Comparison of ENCODE assay signal across 8 mouse cellular contexts in genomic region chr6:56616982-56617613, GRCm38 (mm10). TPM values are rescaled to one million over a fixed set of nuclear protein-coding genes. Genes with fewer than 3 reads are reported as not detected.
DNase-seq lines count a peak whose midpoint lies in the region; ATAC-seq and TF ChIP-seq lines count a peak whose summit lies in the region.

No protein-coding gene starts in this region.

- no peak for TF ChIP-seq CTCF in lung, embryonic 14.5 days (IDR thresholded peaks at IDR 0.05; ENCODE audit: low read depth)

- H3K4me1 ChIP-seq in megakaryocyte, embryonic 14.5 days = peaks cover 29% of the 10 kb centered on the region
- H3K4me1 ChIP-seq in intestine, embryonic 16.5 days (ENCODE audit: control insufficient read depth, insufficient read depth, low read length) = peaks cover 9% of the 10 kb centered on the region
- H3K4me1 ChIP-seq in lung, embryonic 14.5 days (ENCODE audit: insufficient read depth) = peaks cover 8% of the 10 kb centered on the region
- peaks cover 17% of the 10 kb centered on the region for H3K4me1 ChIP-seq in stomach, embryonic 14.5 days (ENCODE audit: control insufficient read depth, insufficient read depth, low read length)

- no peaks in the 10 kb centered on the region for H3K36me3 ChIP-seq in megakaryocyte, embryonic 14.5 days (replicated peaks; ENCODE audit: low read length)
- no peaks in the 10 kb centered on the region for H3K36me3 ChIP-seq in intestine, embryonic 16.5 days (ENCODE audit: control insufficient read depth, insufficient read depth, low read length)
- no peaks in the 10 kb centered on the region for H3K36me3 ChIP-seq in lung, embryonic 14.5 days (ENCODE audit: insufficient read depth)
- no peaks in the 10 kb centered on the region for H3K36me3 ChIP-seq in stomach, embryonic 14.5 days (ENCODE audit: control insufficient read depth, insufficient read depth, low read length)

- H3K27me3 ChIP-seq in megakaryocyte, embryonic 14.5 days (replicated peaks) = peaks cover 8% of the 10 kb centered on the region
- H3K27me3 ChIP-seq in intestine, embryonic 16.5 days (replicated peaks; ENCODE audit: control insufficient read depth, insufficient read depth, low read length) = no peaks in the 10 kb centered on the region
- no peaks in the 10 kb centered on the region for H3K27me3 ChIP-seq in lung, embryonic 14.5 days (ENCODE audit: insufficient read depth, low read length)
- H3K27me3 ChIP-seq in stomach, embryonic 14.5 days (ENCODE audit: control insufficient read depth, insufficient read depth, low read length) = no peaks in the 10 kb centered on the region

- H3K27ac ChIP-seq in intestine, embryonic 16.5 days (ENCODE audit: low read length) = peak overlapping the region; percentile 64
- H3K27ac ChIP-seq in lung, embryonic 14.5 days (ENCODE audit: low read depth) = peak overlapping the region; percentile 44
- H3K27ac ChIP-seq in stomach, embryonic 14.5 days (ENCODE audit: low read length) = peak overlapping the region; percentile 78; the same call in 1 of the 2 replicates

- 18% methylated on average over 7 of the region's 7 CpGs for WGBS in intestine, embryonic 16.5 days
- WGBS in lung, embryonic 14.5 days = 8% methylated on average over 7 of the region's 7 CpGs
- WGBS in stomach, embryonic 14.5 days = 11% methylated on average over 7 of the region's 7 CpGs

- no peak overlapping the region for H3K4me2 ChIP-seq in intestine, embryonic 16.5 days (ENCODE audit: low read depth, low read length)
- H3K4me2 ChIP-seq in lung, embryonic 14.5 days = peak overlapping the region; percentile 36
- peak overlapping the region; percentile 15; the same call in 1 of the 2 replicates for H3K4me2 ChIP-seq in stomach, embryonic 14.5 days (replicated peaks; ENCODE audit: low read depth, low read length)

- no peak overlapping the region for H3K9ac ChIP-seq in intestine, embryonic 16.5 days (ENCODE audit: low read depth, low read length)
- no peak overlapping the region for H3K9ac ChIP-seq in lung, embryonic 14.5 days
- H3K9ac ChIP-seq in stomach, embryonic 14.5 days (replicated peaks; ENCODE audit: low read depth, low read length) = no peak overlapping the region

- H3K9me3 ChIP-seq in megakaryocyte, embryonic 14.5 days = peaks cover 4% of the 10 kb centered on the region; the same call in 1 of the 2 replicates
- no peaks in the 10 kb centered on the region for H3K9me3 ChIP-seq in intestine, embryonic 16.5 days (ENCODE audit: control insufficient read depth, low read length)
- no peaks in the 10 kb centered on the region for H3K9me3 ChIP-seq in lung, embryonic 14.5 days (ENCODE audit: low read depth, low read length)
- H3K9me3 ChIP-seq in stomach, embryonic 14.5 days (ENCODE audit: control insufficient read depth, low read depth, low read length) = no peaks in the 10 kb centered on the region

- no peak for ATAC-seq in megakaryocyte, adult 5-6 weeks (ENCODE audit: poor library complexity, severe bottlenecking)
- peak; percentile 93 for ATAC-seq in intestine, embryonic 16.5 days
- ATAC-seq in lung, embryonic 14.5 days (ENCODE audit: insufficient read depth) = peak; percentile 95
- peak; percentile 83; the same call in 1 of the 2 replicates for ATAC-seq in stomach, embryonic 14.5 days (ENCODE audit: insufficient number of reproducible peaks, insufficient read depth, low FRiP score, low read depth)

- peak overlapping the region; percentile 76 for H3K4me3 ChIP-seq in megakaryocyte, embryonic 14.5 days (replicated peaks)
- H3K4me3 ChIP-seq in intestine, embryonic 16.5 days (ENCODE audit: low read length) = no peak overlapping the region
- no peak overlapping the region for H3K4me3 ChIP-seq in lung, embryonic 14.5 days (ENCODE audit: low read depth, low read length)
- no peak overlapping the region for H3K4me3 ChIP-seq in stomach, embryonic 14.5 days (ENCODE audit: low read depth, low read length)

- DNase-seq in forelimb bud, embryonic 11.5 days (ENCODE audit: low read depth, low spot score) = peak; percentile 67
- DNase-seq in lung, embryonic 14.5 days = peak; percentile 92
- DNase-seq in cerebellum, postnatal 36 days = no peak
- no peak for DNase-seq in ovary, adult 18-20 months (ENCODE audit: low spot score)

RNA-seq across cellular contexts. Expression of gene Pde1c, which starts 48.2 kb away (rescaled TPM):
- polyA plus RNA-seq in megakaryocyte, embryonic 14.5 days (2012; ENCODE audit: insufficient read depth, low replicate concordance) = 0.62 TPM in 1 of 2 replicates, not detected in the other
- total RNA-seq in megakaryocyte, adult 5-6 weeks (2015) = 0.07 TPM in 1 of 2 replicates, not detected in the other
- total RNA-seq in megakaryocyte, adult 5-6 weeks (2017) = 0.18 and 0.28 TPM in 2 replicates
- polyA plus RNA-seq in intestine, embryonic 16.5 days (2015; fragmentation: Nextera tagmentation; extraction: Ambion mirVana) = 1.5 TPM in 2 replicates
- 0.92 and 1.2 TPM in 2 replicates for polyA plus RNA-seq in lung, embryonic 14.5 days (2014; fragmentation: Nextera tagmentation; extraction: Ambion mirVana)
- 2.8 and 4.7 TPM in 2 replicates for polyA plus RNA-seq in stomach, embryonic 14.5 days (2014; fragmentation: Nextera tagmentation; extraction: Ambion mirVana)

Comparison
In these comparisons a context has a peak if more than half of its experiments do, and no peak if none do; other contexts are left out.
1. DNase-seq: peak in forelimb bud, embryonic 11.5 days (single experiment) and lung, embryonic 14.5 days (single experiment); none in cerebellum, postnatal 36 days (0 of 2) and ovary, adult 18-20 months (single experiment).
2. Peak in every context shown above with its lines, with median percentiles within 50 percentile points of each other: H3K27ac ChIP-seq.